Mouse (Mus musculus) forebrain, embryonic 13.5 days (tissue): Measurements from ENCODE around the gene Cd24a. TPM values are rescaled to one million over a fixed set of nuclear protein-coding genes. Genes with fewer than 3 reads are reported as not detected.

Source experiments
- ATAC-seq: fragments of 200-750 bp; cut with Nextera tagmentation; 2 replicates; pipeline ENCODE4 v1.8.0; 2017
- H3K27ac ChIP-seq: fragments of 300-500 bp; sonication (generic); 2 replicates; pipeline ENCODE4 v1.5.1; 2015; ENCODE audit warnings: inconsistent platforms, mild to moderate bottlenecking, moderate library complexity
- H3K27me3 ChIP-seq: fragments of 300-500 bp; sonication (generic); 2 replicates; pipeline ENCODE4 v1.6.1; 2015; ENCODE audit warnings: mild to moderate bottlenecking, inconsistent platforms
- H3K36me3 ChIP-seq: fragments of 300-500 bp; sonication (generic); 2 replicates; pipeline ENCODE4 v1.6.1; 2015; ENCODE audit warnings: mild to moderate bottlenecking, inconsistent platforms; ENCODE audit not compliant: poor library complexity, severe bottlenecking
- H3K4me1 ChIP-seq: fragments of 300-500 bp; sonication (generic); 2 replicates; pipeline ENCODE4 v1.6.1; 2015; ENCODE audit warnings: inconsistent platforms
- H3K4me2 ChIP-seq: fragments of 300-500 bp; sonication (generic); 2 replicates; pipeline ENCODE4 v1.6.1; 2015; ENCODE audit warnings: inconsistent platforms, mild to moderate bottlenecking, moderate library complexity
- H3K4me3 ChIP-seq: fragments of 300-500 bp; sonication (generic); 2 replicates; pipeline ENCODE4 v1.5.1; 2015; ENCODE audit warnings: mild to moderate bottlenecking, inconsistent platforms
- H3K9ac ChIP-seq: fragments of 300-500 bp; sonication (generic); 2 replicates; pipeline ENCODE4 v1.6.1; 2015; ENCODE audit warnings: mild to moderate bottlenecking, inconsistent platforms
- H3K9me3 ChIP-seq: fragments of 300-500 bp; sonication (generic); replicated peaks from 2 replicates; pipeline ENCODE4 v1.6.1; 2016; ENCODE audit warnings: inconsistent platforms
- WGBS: fragments of 180-500 bp; shearing (Covaris S2); methylation state at CpG from one replicate; pipeline ENCODE4 v1.1.7; 2015; 5-methylcytosine and 5-hydroxymethylcytosine counted together
- polyA plus RNA-seq: library from polyadenylated mRNA; unstranded; fragments of >200 nt; fragmentation: Nextera tagmentation; extraction: Ambion mirVana; gene quantifications from 2 replicates; pipeline ENCODE4 v1.2.1, GENCODE M21; 2015

Cd24a gene
- polyA plus RNA-seq, 1 experiment from 2014 or later: 710 TPM

- Histone ChIP-seq H3K27me3 (no peaks in the 10 kb centered on the region), H3K9me3 (no peaks in the 10 kb centered on the region), H3K4me2 (no peak overlapping the region), H3K27ac (no peak overlapping the region), H3K9ac (no peak overlapping the region), H3K36me3 (no peaks in the 10 kb centered on the region), H3K4me3 (no peak overlapping the region), H3K4me1 (no peaks in the 10 kb centered on the region)
- ATAC-seq: no peak
- WGBS: 43% methylated on average over 2 of the region's 2 CpGs
Observed at GRCm38 (mm10) chr10:43560765-43561164, 17.3 kb upstream of the Cd24a start.

- Histone ChIP-seq H3K4me2 (no peak overlapping the region), H3K27me3 (no peaks in the 10 kb centered on the region), H3K27ac (no peak overlapping the region), H3K4me1 (no peaks in the 10 kb centered on the region), H3K4me3 (no peak overlapping the region), H3K36me3 (no peaks in the 10 kb centered on the region), H3K9me3 (no peaks in the 10 kb centered on the region), H3K9ac (no peak overlapping the region)
- WGBS: 89% methylated on average over 2 of the region's 2 CpGs
- no peak for ATAC-seq
Observed at GRCm38 (mm10) chr10:43561311-43561710, 16.8 kb upstream of the Cd24a start.

DNA sequence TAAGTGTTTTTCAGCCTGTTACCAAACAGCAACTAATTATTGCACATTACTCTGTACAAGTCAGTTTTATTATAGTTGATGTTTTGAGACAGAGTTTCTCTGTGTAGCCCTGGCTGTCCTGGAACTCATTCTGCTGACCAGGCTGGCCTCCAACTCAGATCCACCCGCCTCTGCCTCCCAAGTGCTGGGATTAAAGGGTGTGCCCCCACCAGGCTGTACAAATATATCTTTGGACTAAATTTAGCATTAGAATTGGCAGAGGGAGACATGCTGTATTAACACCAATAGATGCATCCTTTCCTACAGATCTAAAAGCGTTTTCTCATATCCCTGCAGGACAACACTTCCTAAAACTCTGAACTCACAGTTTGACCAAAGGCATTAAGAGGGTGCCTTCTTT, 3.7 kb upstream of the Cd24a start:
- H3K4me1 ChIP-seq: peaks cover 5% of the 10 kb centered on the region
- H3K27me3 ChIP-seq: peaks cover 6% of the 10 kb centered on the region
- H3K4me2 ChIP-seq: no peak overlapping the region
- 72% methylated on average over 2 of the region's 2 CpGs for WGBS
- no peak overlapping the region for H3K9ac ChIP-seq
- H3K27ac ChIP-seq: no peak overlapping the region
- H3K9me3 ChIP-seq: no peaks in the 10 kb centered on the region; the same call in 1 of the 2 replicates
- no peaks in the 10 kb centered on the region for H3K36me3 ChIP-seq
- H3K4me3 ChIP-seq: no peak overlapping the region
- ATAC-seq: no peak

DNA sequence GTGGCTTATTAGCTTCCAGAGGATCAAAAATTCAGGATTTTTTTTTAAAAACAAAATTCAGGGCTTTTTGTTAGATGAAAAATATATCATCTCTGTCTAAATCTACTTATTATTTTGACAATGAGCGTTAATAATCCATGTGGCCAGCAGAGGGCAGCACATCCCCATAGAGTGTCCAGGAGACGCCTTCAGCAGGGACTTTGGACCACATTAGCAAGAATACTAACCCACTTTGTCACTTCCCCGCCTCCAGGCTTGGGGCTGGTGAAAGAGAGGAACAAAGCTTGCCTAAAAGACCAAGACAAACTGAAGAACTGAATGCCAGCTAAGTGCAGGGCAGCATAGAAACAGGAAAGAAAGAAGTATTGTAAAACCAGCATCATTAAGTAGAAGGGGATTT, 3.1 kb upstream of the Cd24a start:
- H3K9me3 ChIP-seq: no peaks in the 10 kb centered on the region; the same call in 1 of the 2 replicates
- 0% methylated on average over 3 of the region's 3 CpGs for WGBS
- H3K4me1 ChIP-seq: peaks cover 5% of the 10 kb centered on the region
- H3K36me3 ChIP-seq: no peaks in the 10 kb centered on the region
- ATAC-seq: no peak
- no peak overlapping the region for H3K27ac ChIP-seq
- H3K9ac ChIP-seq: no peak overlapping the region
- no peak overlapping the region for H3K4me3 ChIP-seq
- no peak overlapping the region for H3K4me2 ChIP-seq
- peaks cover 6% of the 10 kb centered on the region for H3K27me3 ChIP-seq

- H3K4me1 ChIP-seq: peaks cover 19% of the 10 kb centered on the region
- H3K27ac ChIP-seq: no peak overlapping the region
- peak overlapping the region; percentile 95; the same call in 1 of the 2 replicates for H3K9ac ChIP-seq
- peak overlapping the region; percentile 86 for H3K4me3 ChIP-seq
- H3K4me2 ChIP-seq: peak overlapping the region; percentile 80
- no peak for ATAC-seq
- WGBS: 19% methylated on average over 19 of the region's 19 CpGs
- peaks cover 8% of the 10 kb centered on the region for H3K36me3 ChIP-seq
- H3K27me3 ChIP-seq: peaks cover 6% of the 10 kb centered on the region
- H3K9me3 ChIP-seq: no peaks in the 10 kb centered on the region
Observed at GRCm38 (mm10) chr10:43577299-43577996, 636 bp upstream of the Cd24a start.

DNA sequence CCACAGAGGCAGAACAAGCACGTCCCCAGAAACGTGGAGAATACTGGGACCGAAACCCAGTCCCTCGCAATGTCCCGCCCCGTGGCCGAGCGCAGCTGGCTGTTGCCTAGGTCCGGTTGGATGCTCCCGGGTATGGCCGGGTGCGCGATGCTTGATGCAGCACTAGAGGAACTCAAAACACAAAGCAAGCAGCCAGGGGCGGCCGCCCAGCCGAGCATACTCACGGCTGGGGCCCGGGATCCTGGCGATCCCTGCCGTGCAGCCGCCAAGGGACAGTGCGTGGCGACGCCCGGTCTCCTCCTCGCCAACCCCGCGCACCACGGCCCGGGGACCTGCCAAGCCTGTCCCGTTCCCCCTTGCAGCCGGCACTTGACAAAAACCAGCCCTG, 276 bp downstream of the Cd24a start:
- Histone ChIP-seq H3K36me3 (peaks cover 17% of the 10 kb centered on the region), H3K4me2 (peak overlapping the region; percentile 80), H3K9ac (peak overlapping the region; percentile 95), H3K4me1 (peaks cover 22% of the 10 kb centered on the region), H3K4me3 (peak overlapping the region; percentile 86), H3K9me3 (no peaks in the 10 kb centered on the region), H3K27ac (peak overlapping the region; percentile 97), H3K27me3 (peaks cover 6% of the 10 kb centered on the region)
- under 1% methylated on average over 32 of the region's 32 CpGs for WGBS
- ATAC-seq: peak; percentile 56

GRCm38 (mm10) chr10:43578754-43579380, 783 bp downstream of the Cd24a start:
- WGBS: 0% methylated on average over 40 of the region's 65 CpGs
- Histone ChIP-seq H3K4me1 (peaks cover 22% of the 10 kb centered on the region), H3K27me3 (peaks cover 6% of the 10 kb centered on the region), H3K9me3 (no peaks in the 10 kb centered on the region), H3K27ac (peak overlapping the region; percentile 97), H3K36me3 (peaks cover 22% of the 10 kb centered on the region), H3K4me3 (peak overlapping the region; percentile 86), H3K9ac (peak overlapping the region; percentile 95), H3K4me2 (peak overlapping the region; percentile 80)
- ATAC-seq: peak; percentile 91

- H3K36me3 ChIP-seq: peaks cover 29% of the 10 kb centered on the region
- H3K4me3 ChIP-seq: peak overlapping the region; percentile 86
- under 1% methylated on average over 48 of the region's 49 CpGs for WGBS
Observed at GRCm38 (mm10) chr10:43579381-43580261, 1.5 kb downstream of the Cd24a start.

GRCm38 (mm10) chr10:43580649-43581078, 2.6 kb downstream of the Cd24a start:
- H3K4me1 ChIP-seq: peaks cover 22% of the 10 kb centered on the region
- peaks cover 6% of the 10 kb centered on the region for H3K27me3 ChIP-seq
- H3K9me3 ChIP-seq: no peaks in the 10 kb centered on the region
- peaks cover 37% of the 10 kb centered on the region for H3K36me3 ChIP-seq
- H3K4me3 ChIP-seq: peak overlapping the region; percentile 86
- H3K9ac ChIP-seq: peak overlapping the region; percentile 95
- ATAC-seq: peak; percentile 29
- under 1% methylated on average over 15 of the region's 15 CpGs for WGBS
- H3K27ac ChIP-seq: peak overlapping the region; percentile 97
- H3K4me2 ChIP-seq: peak overlapping the region; percentile 80

More at GRCm38 (mm10) chr10:43579381-43580261, 1.5 kb downstream of the Cd24a start:
- H3K4me1 ChIP-seq: peaks cover 22% of the 10 kb centered on the region
- ATAC-seq: peak; percentile 51
- H3K27me3 ChIP-seq: peaks cover 6% of the 10 kb centered on the region
- peak overlapping the region; percentile 80 for H3K4me2 ChIP-seq
- H3K9ac ChIP-seq: peak overlapping the region; percentile 95
- no peaks in the 10 kb centered on the region for H3K9me3 ChIP-seq
- H3K27ac ChIP-seq: peak overlapping the region; percentile 97

- Histone ChIP-seq H3K27me3 (peaks cover 6% of the 10 kb centered on the region), H3K9me3 (no peaks in the 10 kb centered on the region), H3K4me1 (peaks cover 22% of the 10 kb centered on the region), H3K27ac (peak overlapping the region; percentile 97), H3K4me3 (peak overlapping the region; percentile 86), H3K4me2 (peak overlapping the region; percentile 80), H3K9ac (peak overlapping the region; percentile 95), H3K36me3 (peaks cover 37% of the 10 kb centered on the region)
- no peak for ATAC-seq
- WGBS: 46% methylated on average over 3 of the region's 3 CpGs
Observed at GRCm38 (mm10) chr10:43581260-43581659, 3.2 kb downstream of the Cd24a start.

GRCm38 (mm10) chr10:43584538-43584937, 6.5 kb downstream of the Cd24a start:
- no peak overlapping the region for H3K27ac ChIP-seq
- no peak overlapping the region for H3K4me3 ChIP-seq
- H3K36me3 ChIP-seq: peaks cover 37% of the 10 kb centered on the region
- WGBS: 91% methylated on average over 4 of the region's 4 CpGs
- ATAC-seq: no peak
- H3K9me3 ChIP-seq: no peaks in the 10 kb centered on the region
- H3K4me1 ChIP-seq: peaks cover 17% of the 10 kb centered on the region
- no peak overlapping the region for H3K9ac ChIP-seq
- no peaks in the 10 kb centered on the region for H3K27me3 ChIP-seq
- H3K4me2 ChIP-seq: no peak overlapping the region
